Mouse (Mus musculus) heart, embryonic 14.5 days (tissue): ENCODE measurements around the gene Galnt17. TPM values are rescaled to one million over a fixed set of nuclear protein-coding genes. Genes with fewer than 3 reads are reported as not detected.

Experiments
- ATAC-seq: fragments of 200-750 bp; cut with Nextera tagmentation; 2 replicates; pipeline ENCODE4 v1.8.0; 2017; ENCODE audit warnings: low read depth, moderate TSS enrichment; ENCODE audit not compliant: insufficient number of reproducible peaks, insufficient read depth, low FRiP score
- H3K27ac ChIP-seq, 2 experiments: fragments of 200-500 bp in 1 of 2; fragments of 300-500 bp in 1 of 2; sonication (generic) in 1 of 2; replicated peaks in 1 of 2; 2 replicates each; pipeline ENCODE4 v1.5.1; 2012 to 2014; ENCODE audit warnings: low read depth in 2 of 2, low read length in 2 of 2, control low read depth in 1 of 2, mild to moderate bottlenecking in 1 of 2, mixed read lengths in 1 of 2; ENCODE audit not compliant: control insufficient read depth in 1 of 2, insufficient read depth in 1 of 2
- H3K27me3 ChIP-seq: fragments of 300-500 bp; sonication (generic); 2 replicates; pipeline ENCODE4 v1.6.1; 2014; ENCODE audit warnings: mild to moderate bottlenecking, low read length, control low read depth; ENCODE audit not compliant: control insufficient read depth, insufficient read depth
- H3K36me3 ChIP-seq: fragments of 300-500 bp; sonication (generic); 2 replicates; pipeline ENCODE4 v1.6.1; 2014; ENCODE audit warnings: mild to moderate bottlenecking, control low read depth, low read length, mixed read lengths; ENCODE audit not compliant: control insufficient read depth, insufficient read depth
- H3K4me1 ChIP-seq, 2 experiments: fragments of 200-500 bp in 1 of 2; fragments of 300-500 bp in 1 of 2; sonication (generic) in 1 of 2; 2 replicates each; pipeline ENCODE4 v1.6.1; 2012 to 2014; ENCODE audit warnings: low read length in 2 of 2, control low read depth in 1 of 2, mixed read lengths in 1 of 2; ENCODE audit not compliant: control insufficient read depth in 2 of 2, insufficient read depth in 2 of 2
- H3K4me2 ChIP-seq: fragments of 300-500 bp; sonication (generic); 2 replicates; pipeline ENCODE4 v1.6.1; 2014; ENCODE audit warnings: mild to moderate bottlenecking, low read length
- H3K4me3 ChIP-seq, 2 experiments: fragments of 200-500 bp in 1 of 2; fragments of 300-500 bp in 1 of 2; sonication (generic) in 1 of 2; 2 replicates each; pipeline ENCODE4 v1.5.1; 2012 to 2014; ENCODE audit warnings: low read length in 2 of 2, mild to moderate bottlenecking in 2 of 2, control low read depth in 1 of 2, low read depth in 1 of 2, moderate library complexity in 1 of 2; ENCODE audit not compliant: control insufficient read depth in 1 of 2, insufficient read depth in 1 of 2
- H3K9ac ChIP-seq: fragments of 300-500 bp; sonication (generic); 2 replicates; pipeline ENCODE4 v1.6.1; 2014; ENCODE audit warnings: mild to moderate bottlenecking, low read length
- H3K9me3 ChIP-seq: fragments of 300-500 bp; sonication (generic); 2 replicates; pipeline ENCODE4 v1.6.1; 2016; ENCODE audit warnings: low read length, control low read depth; ENCODE audit not compliant: control insufficient read depth
- WGBS: fragments of 180-500 bp; shearing (Covaris S2); extraction: QIAGEN DNeasy Blood & Tissue Kit; methylation state at CpG from one replicate; pipeline ENCODE4 v1.1.7; 2014; 5-methylcytosine and 5-hydroxymethylcytosine counted together
- polyA plus RNA-seq: library from polyadenylated mRNA; unstranded; fragments of >200 nt; fragmentation: Nextera tagmentation; extraction: Ambion mirVana; gene quantifications from 2 replicates; pipeline ENCODE4 v1.2.1, GENCODE M21; 2014

Galnt17 gene
- polyA plus RNA-seq, 1 experiment from 2014 or later: 1.6 TPM

- 97% methylated on average over 1 of the region's 1 CpGs for WGBS
- H3K27ac ChIP-seq: no peak overlapping the region
- no peaks in the 10 kb centered on the region for H3K36me3 ChIP-seq
- no peaks in the 10 kb centered on the region for H3K4me1 ChIP-seq
- H3K4me3 ChIP-seq: no peak overlapping the region
- no peak overlapping the region for H3K9ac ChIP-seq
- H3K27me3 ChIP-seq: no peaks in the 10 kb centered on the region
- H3K9me3 ChIP-seq: peaks cover 5% of the 10 kb centered on the region
- no peak for ATAC-seq
- H3K4me2 ChIP-seq: no peak overlapping the region
Measured at GRCm38 (mm10) chr5:131095635-131096034, 212.7 kb downstream of the Galnt17 start.

GRCm38 (mm10) chr5:131094771-131095170 is 213.5 kb downstream of the Galnt17 start:
- H3K27ac ChIP-seq: no peak overlapping the region
- no peak overlapping the region for H3K4me3 ChIP-seq
- H3K4me2 ChIP-seq: no peak overlapping the region
- H3K9ac ChIP-seq: no peak overlapping the region
- H3K36me3 ChIP-seq: no peaks in the 10 kb centered on the region
- no peak for ATAC-seq
- WGBS: 80% methylated on average over 1 of the region's 1 CpGs
- H3K9me3 ChIP-seq: peaks cover 5% of the 10 kb centered on the region
- no peaks in the 10 kb centered on the region for H3K27me3 ChIP-seq
- no peaks in the 10 kb centered on the region for H3K4me1 ChIP-seq

- Histone ChIP-seq H3K27ac (no peak overlapping the region), H3K4me2 (no peak overlapping the region), H3K9ac (no peak overlapping the region), H3K27me3 (no peaks in the 10 kb centered on the region), H3K9me3 (peaks cover 5% of the 10 kb centered on the region), H3K4me1 (peaks cover 0 to under 1% of the 10 kb centered on the region in 2 experiments; a peak in 1 of 4 replicates), H3K4me3 (no peak overlapping the region), H3K36me3 (no peaks in the 10 kb centered on the region)
- WGBS: 74% methylated on average over 6 of the region's 6 CpGs
- no peak for ATAC-seq
Measured at GRCm38 (mm10) chr5:131094138-131094537, 214.2 kb downstream of the Galnt17 start.

- no peaks in the 10 kb centered on the region for H3K27me3 ChIP-seq
- no peak overlapping the region for H3K27ac ChIP-seq
- peaks cover 0 to 2% of the 10 kb centered on the region in 2 experiments; a peak in 1 of 4 replicates for H3K4me1 ChIP-seq
- no peak overlapping the region for H3K4me2 ChIP-seq
- H3K9me3 ChIP-seq: 0 out of 2 replicates have a peak, but pooled peaks cover 2% of the 10 kb centered on the region
- ATAC-seq: no peak
- WGBS: 55% methylated on average over 8 of the region's 8 CpGs
- H3K36me3 ChIP-seq: no peaks in the 10 kb centered on the region
- H3K9ac ChIP-seq: no peak overlapping the region
- H3K4me3 ChIP-seq: no peak overlapping the region
Measured at GRCm38 (mm10) chr5:131089876-131090275, 218.4 kb downstream of the Galnt17 start.

- no peak for ATAC-seq
- H3K36me3 ChIP-seq: no peaks in the 10 kb centered on the region
- no peaks in the 10 kb centered on the region for H3K27me3 ChIP-seq
- H3K27ac ChIP-seq: no peak overlapping the region
- 49% methylated on average over 11 of the region's 11 CpGs for WGBS
- no peak overlapping the region for H3K4me3 ChIP-seq
- 0 out of 2 replicates have a peak, but pooled peaks cover 2% of the 10 kb centered on the region for H3K9me3 ChIP-seq
- no peak overlapping the region for H3K4me2 ChIP-seq
- peaks cover 0 to 2% of the 10 kb centered on the region in 2 experiments; a peak in 1 of 4 replicates for H3K4me1 ChIP-seq
- H3K9ac ChIP-seq: no peak overlapping the region
Measured at GRCm38 (mm10) chr5:131088866-131089265, 219.4 kb downstream of the Galnt17 start.

- H3K4me3 ChIP-seq: no peak overlapping the region
- no peaks in the 10 kb centered on the region for H3K36me3 ChIP-seq
- H3K4me2 ChIP-seq: no peak overlapping the region
- H3K4me1 ChIP-seq: no peaks in the 10 kb centered on the region
- no peak overlapping the region for H3K27ac ChIP-seq
- WGBS: 56% methylated on average over 14 of the region's 14 CpGs
- ATAC-seq: no peak
- 0 out of 2 replicates have a peak, but pooled peaks cover 2% of the 10 kb centered on the region for H3K9me3 ChIP-seq
- H3K9ac ChIP-seq: no peak overlapping the region
- no peaks in the 10 kb centered on the region for H3K27me3 ChIP-seq
Measured at GRCm38 (mm10) chr5:131083072-131083657, 225.1 kb downstream of the Galnt17 start.

- WGBS: 36% methylated on average over 1 of the region's 1 CpGs
- Histone ChIP-seq H3K27ac (no peak overlapping the region), H3K4me3 (no peak overlapping the region), H3K27me3 (no peaks in the 10 kb centered on the region), H3K36me3 (no peaks in the 10 kb centered on the region), H3K4me2 (no peak overlapping the region), H3K4me1 (no peaks in the 10 kb centered on the region), H3K9ac (no peak overlapping the region), H3K9me3 (no peaks in the 10 kb centered on the region)
- no peak for ATAC-seq
Measured at GRCm38 (mm10) chr5:131077682-131078081, 230.6 kb downstream of the Galnt17 start.

- Histone ChIP-seq H3K4me1 (no peaks in the 10 kb centered on the region), H3K4me2 (no peak overlapping the region), H3K27me3 (no peaks in the 10 kb centered on the region), H3K36me3 (no peaks in the 10 kb centered on the region), H3K4me3 (no peak overlapping the region), H3K27ac (no peak overlapping the region), H3K9ac (no peak overlapping the region), H3K9me3 (no peaks in the 10 kb centered on the region)
- WGBS: 84% methylated on average over 7 of the region's 7 CpGs
- ATAC-seq: no peak
Measured at GRCm38 (mm10) chr5:131075795-131076194, 232.5 kb downstream of the Galnt17 start.
